Mouse (Mus musculus) lung, embryonic 14.5 days (tissue): ENCODE data around the gene Ifnb1. TPM values are rescaled to one million over a fixed set of nuclear protein-coding genes. Genes with fewer than 3 reads are reported as not detected.
A peak's percentile ranks its signal among the peaks of the same experiment; 100 is the strongest.

Experiments used
- ATAC-seq: fragments of 200-750 bp; cut with Nextera tagmentation; 2 replicates; pipeline ENCODE4 v1.8.0; 2017; ENCODE audit warnings: mild to moderate bottlenecking, moderate TSS enrichment, moderate library complexity; ENCODE audit not compliant: insufficient read depth
- DNase-seq: peaks from one replicate; pipeline ENCODE4 v3.0.0-alpha.2; 2015
- H3K27ac ChIP-seq: fragments of 300-500 bp; sonication (generic); 2 replicates; pipeline ENCODE4 v1.5.1; 2014; ENCODE audit warnings: low read depth, mild to moderate bottlenecking, moderate library complexity
- H3K27me3 ChIP-seq: fragments of 300-500 bp; sonication (generic); 2 replicates; pipeline ENCODE4 v1.6.1; 2014; ENCODE audit warnings: low read length, control low read depth; ENCODE audit not compliant: insufficient read depth
- H3K36me3 ChIP-seq: fragments of 300-500 bp; sonication (generic); 2 replicates; pipeline ENCODE4 v1.6.1; 2014; ENCODE audit warnings: control low read depth; ENCODE audit not compliant: insufficient read depth
- H3K4me1 ChIP-seq: fragments of 300-500 bp; sonication (generic); 2 replicates; pipeline ENCODE4 v1.6.1; 2014; ENCODE audit warnings: antibody characterized with exemption, control low read depth; ENCODE audit not compliant: insufficient read depth
- H3K4me2 ChIP-seq: fragments of 300-500 bp; sonication (generic); 2 replicates; pipeline ENCODE4 v1.6.1; 2014; ENCODE audit warnings: mild to moderate bottlenecking
- H3K4me3 ChIP-seq: fragments of 300-500 bp; sonication (generic); 2 replicates; pipeline ENCODE4 v1.5.1; 2014; ENCODE audit warnings: low read depth, low read length
- H3K9ac ChIP-seq: fragments of 300-500 bp; sonication (generic); 2 replicates; pipeline ENCODE4 v1.6.1; 2014
- H3K9me3 ChIP-seq: fragments of 300-500 bp; sonication (generic); 2 replicates; pipeline ENCODE4 v1.6.1; 2016; ENCODE audit warnings: low read depth, low read length, control low read depth
- CTCF ChIP-seq: IDR thresholded peaks from 2 replicates; pipeline ENCODE4 v1.5.1; 2016; ENCODE audit warnings: antibody characterized with exemption, low read depth
- WGBS: fragments of 180-500 bp; shearing (Covaris S2); extraction: QIAGEN DNeasy Blood & Tissue Kit; methylation state at CpG from one replicate; pipeline ENCODE4 v1.1.7; 2014; 5-methylcytosine and 5-hydroxymethylcytosine counted together
- polyA plus RNA-seq: library from polyadenylated mRNA; unstranded; fragments of >200 nt; fragmentation: Nextera tagmentation; extraction: Ambion mirVana; gene quantifications from 2 replicates; pipeline ENCODE4 v1.2.1, GENCODE M21; 2014

The Ifnb1 gene
- polyA plus RNA-seq, 1 experiment from 2014 or later = not detected

GRCm38 (mm10) chr4:88526379-88527049 lies 3.9 kb upstream of the Ifnb1 start:
- Histone ChIP-seq H3K27me3 (no peaks in the 10 kb centered on the region), H3K27ac (no peak overlapping the region), H3K9ac (no peak overlapping the region), H3K9me3 (no peaks in the 10 kb centered on the region), H3K4me3 (no peak overlapping the region), H3K4me2 (no peak overlapping the region), H3K4me1 (no peaks in the 10 kb centered on the region), H3K36me3 (no peaks in the 10 kb centered on the region)
- no peak for TF ChIP-seq CTCF
- ATAC-seq = no peak
- 74% methylated on average over 5 of the region's 5 CpGs for WGBS
- no peak for DNase-seq

- H3K9ac ChIP-seq = no peak overlapping the region
- no peak for DNase-seq
- 79% methylated on average over 3 of the region's 3 CpGs for WGBS
Measured at GRCm38 (mm10) chr4:88525393-88525792, 2.8 kb upstream of the Ifnb1 start.

GRCm38 (mm10) chr4:88523241-88523640 lies 667 bp upstream of the Ifnb1 start:
- peak; percentile 52 for TF ChIP-seq CTCF
- no peak for ATAC-seq
- Histone ChIP-seq H3K4me2 (no peak overlapping the region), H3K4me3 (no peak overlapping the region), H3K9ac (no peak overlapping the region), H3K9me3 (no peaks in the 10 kb centered on the region), H3K36me3 (no peaks in the 10 kb centered on the region), H3K27ac (no peak overlapping the region), H3K4me1 (no peaks in the 10 kb centered on the region), H3K27me3 (no peaks in the 10 kb centered on the region)
- peak; percentile 54 for DNase-seq

More at GRCm38 (mm10) chr4:88525393-88525792, 2.8 kb upstream of the Ifnb1 start:
- H3K27ac ChIP-seq = no peak overlapping the region
- H3K36me3 ChIP-seq = no peaks in the 10 kb centered on the region
- TF ChIP-seq CTCF = no peak
- no peak overlapping the region for H3K4me2 ChIP-seq
- no peak for ATAC-seq
- H3K27me3 ChIP-seq = no peaks in the 10 kb centered on the region
- H3K9me3 ChIP-seq = no peaks in the 10 kb centered on the region
- H3K4me3 ChIP-seq = no peak overlapping the region
- H3K4me1 ChIP-seq = no peaks in the 10 kb centered on the region

GRCm38 (mm10) chr4:88517957-88518356 lies 4.6 kb downstream of the Ifnb1 start:
- TF ChIP-seq CTCF = no peak
- Histone ChIP-seq H3K4me1 (peaks cover 5% of the 10 kb centered on the region), H3K4me3 (no peak overlapping the region), H3K36me3 (no peaks in the 10 kb centered on the region), H3K27me3 (no peaks in the 10 kb centered on the region), H3K27ac (no peak overlapping the region), H3K4me2 (no peak overlapping the region), H3K9ac (no peak overlapping the region), H3K9me3 (no peaks in the 10 kb centered on the region)
- ATAC-seq (no peak), DNase-seq (no peak)
- 85% methylated on average over 2 of the region's 2 CpGs for WGBS

DNA sequence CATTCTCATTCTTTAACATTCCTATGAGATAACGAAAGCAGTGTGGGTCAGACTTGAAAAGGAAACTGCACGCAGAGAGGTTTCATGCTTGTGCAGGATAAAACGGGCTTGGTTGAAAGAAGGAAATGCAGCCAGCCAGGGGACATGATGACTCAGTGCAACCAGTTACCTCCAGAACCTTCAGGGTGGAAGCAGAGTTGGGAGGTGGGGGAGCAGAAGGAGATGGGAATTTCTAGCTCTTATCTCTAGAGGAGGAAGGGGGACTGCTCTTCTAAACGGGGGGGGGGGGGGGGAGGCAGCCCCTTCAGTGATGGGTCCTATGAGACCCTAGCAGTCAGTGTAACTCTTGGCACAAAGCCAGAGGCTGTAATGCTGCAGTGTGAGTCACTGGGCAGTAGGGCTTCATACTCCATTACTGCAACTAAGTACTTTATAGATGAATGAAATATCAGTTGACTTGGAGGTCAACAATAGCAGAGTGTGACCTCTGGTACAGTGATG lies 6.8 kb downstream of the Ifnb1 start:
- peak overlapping the region; percentile 55 for H3K27ac ChIP-seq
- DNase-seq = peak; percentile 65
- no peak overlapping the region for H3K4me3 ChIP-seq
- H3K36me3 ChIP-seq = no peaks in the 10 kb centered on the region
- WGBS = 11% methylated on average over 4 of the region's 4 CpGs
- TF ChIP-seq CTCF = no peak
- peak; percentile 75 for ATAC-seq
- no peak overlapping the region for H3K9ac ChIP-seq
- no peaks in the 10 kb centered on the region for H3K9me3 ChIP-seq
- H3K4me2 ChIP-seq = peak overlapping the region; percentile 34; the same call in 1 of the 2 replicates
- H3K27me3 ChIP-seq = no peaks in the 10 kb centered on the region
- H3K4me1 ChIP-seq = peaks cover 5% of the 10 kb centered on the region

- Histone ChIP-seq H3K4me2 (no peak overlapping the region), H3K27ac (no peak overlapping the region), H3K4me3 (no peak overlapping the region), H3K4me1 (peaks cover 5% of the 10 kb centered on the region), H3K9ac (no peak overlapping the region), H3K36me3 (no peaks in the 10 kb centered on the region), H3K27me3 (no peaks in the 10 kb centered on the region), H3K9me3 (no peaks in the 10 kb centered on the region)
- WGBS = 40% methylated on average over 2 of the region's 2 CpGs
- no peak for DNase-seq
- ATAC-seq = no peak
- TF ChIP-seq CTCF = no peak
Measured at GRCm38 (mm10) chr4:88515250-88515649, 7.3 kb downstream of the Ifnb1 start.

DNA sequence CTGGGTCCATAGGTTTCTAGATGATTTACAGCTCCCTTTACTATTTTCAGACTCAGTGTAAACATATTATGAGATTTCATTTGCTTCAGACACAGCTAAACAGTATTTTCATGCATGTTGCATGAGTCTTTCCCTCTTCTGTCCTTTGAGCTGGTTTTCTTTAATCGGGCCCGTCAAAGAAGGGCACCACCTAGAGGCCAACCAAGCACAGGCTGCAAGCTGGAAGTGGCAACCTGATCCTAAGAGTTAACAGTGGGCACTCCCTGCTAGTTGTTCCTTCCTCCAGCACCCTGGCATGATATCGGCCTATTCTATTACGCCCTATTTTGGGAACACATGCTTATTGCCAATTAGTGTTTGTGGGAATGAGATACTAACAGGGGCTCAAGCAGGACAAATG lies 8.2 kb downstream of the Ifnb1 start:
- H3K36me3 ChIP-seq = no peaks in the 10 kb centered on the region
- H3K9me3 ChIP-seq = no peaks in the 10 kb centered on the region
- no peak overlapping the region for H3K27ac ChIP-seq
- H3K4me2 ChIP-seq = no peak overlapping the region
- peaks cover 5% of the 10 kb centered on the region for H3K4me1 ChIP-seq
- no peaks in the 10 kb centered on the region for H3K27me3 ChIP-seq
- ATAC-seq (no peak), DNase-seq (peak; percentile 76)
- no peak overlapping the region for H3K9ac ChIP-seq
- TF ChIP-seq CTCF = peak; percentile 77
- no peak overlapping the region for H3K4me3 ChIP-seq
- WGBS = 50% methylated on average over 4 of the region's 4 CpGs
